Mouse (Mus musculus) Patski (cell line): Measurements from ENCODE around the gene Matn4. TPM values are rescaled to one million over a fixed set of nuclear protein-coding genes. Genes with fewer than 3 reads are reported as not detected.
A peak's percentile ranks its signal among the peaks of the same experiment; 100 is the strongest.

Experiments used
- ATAC-seq: fragments of 100-300 bp; one replicate; pipeline ENCODE4 v1.8.0; 2021
- CTCF ChIA-PET: fragments of 350-600 bp; sonication (Branson Sonifier 250); formaldehyde crosslinking; loops from one replicate; lab custom pipeline; 2022; ENCODE audit warnings: inconsistent platforms; lab: Charles Lee
- POLR2A ChIA-PET: fragments of 350-600 bp; sonication (Branson Sonifier 250); formaldehyde crosslinking; loops from one replicate; lab custom pipeline; 2022; ENCODE audit warnings: antibody characterized with exemption, inconsistent platforms; lab: Charles Lee
- DNase-seq: peaks from one replicate; pipeline ENCODE4 v3.0.0-alpha.2; 2011; ENCODE audit warnings: low read depth, low spot score
- H3K27me3 ChIP-seq: fragments of 371-371 bp; one replicate; pipeline ENCODE4 v1.5.1; 2021
- CTCF ChIP-seq: fragments of 100-300 bp; IDR thresholded peaks from one replicate; pipeline ENCODE4 v1.5.1; 2021
- in situ Hi-C: fragments of 300-500 bp; cut with MboI; formaldehyde crosslinking; loops from 3 replicates; pipeline ENCODE4 v1.11.1; 2018; ENCODE audit warnings: low pct_unique_long_range_greater_than_20kb, mixed read lengths
- polyA plus RNA-seq: library from polyadenylated mRNA; unstranded; gene quantifications from one replicate; pipeline ENCODE4 v1.2.3, GENCODE M21; 2021

The Matn4 gene
- polyA plus RNA-seq, 1 experiment from 2014 or later: 0.10 TPM

DNA sequence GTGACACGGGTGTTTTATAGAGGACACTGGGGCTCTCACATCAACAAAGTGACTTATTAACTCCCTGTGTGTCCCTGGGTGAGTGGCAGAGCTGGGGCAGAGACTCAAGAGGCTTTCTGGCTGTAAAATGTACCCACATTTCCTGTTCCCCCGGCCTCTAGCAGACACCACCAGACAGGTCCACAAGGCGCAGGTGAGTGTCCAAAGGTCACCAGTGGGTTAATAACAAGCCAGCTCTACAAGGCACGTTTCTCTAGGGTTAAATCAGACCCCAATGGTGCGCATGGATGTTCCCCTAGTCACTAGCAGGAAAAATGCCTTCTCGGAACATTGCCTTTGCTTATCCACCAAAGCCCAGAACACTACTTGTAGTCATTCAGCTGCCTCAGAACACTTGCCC is 32.8 kb upstream of the Matn4 start:
- ChIA-PET POLR2A (interaction anchor here (0.6 to 9.4 kb wide), 3 partner anchors 9 to 1448 kb away, joined by 3 to 110 read pairs (median 8); partner anchors contain the start of gene Sys1), CTCF (interaction anchor here (0.8 to 5.2 kb wide), 4 partner anchors 15 to 29 kb away, joined by 3 to 18 read pairs (median 12); partner anchors contain the start of gene Sys1)
- in situ Hi-C loops: no loop called here
- DNase-seq (no peak), ATAC-seq (no peak)
- no peak for TF ChIP-seq CTCF
- H3K27me3 ChIP-seq: no peaks in the 10 kb centered on the region

DNA sequence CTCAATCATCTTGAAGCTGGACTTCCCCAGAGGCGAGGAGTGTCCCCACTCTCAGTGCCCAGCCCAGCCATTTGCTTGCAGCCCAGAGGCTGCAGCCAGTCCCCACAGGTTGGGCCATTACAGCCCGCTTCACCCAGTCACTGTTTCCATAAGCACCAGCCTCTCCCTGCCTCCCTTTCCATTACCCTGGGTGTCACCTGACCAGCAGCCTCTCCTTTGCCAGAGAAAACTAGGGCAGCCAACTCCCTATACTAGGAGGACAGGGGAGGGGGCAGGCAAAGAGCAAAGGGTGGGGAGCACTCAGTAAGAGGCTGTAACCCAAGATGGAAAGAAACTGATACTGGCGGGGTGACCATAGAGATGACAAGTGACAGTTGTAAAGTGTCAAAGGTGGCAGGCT is 32.0 kb upstream of the Matn4 start:
- in situ Hi-C loops: no loop called here
- DNase-seq (no peak), ATAC-seq (no peak)
- TF ChIP-seq CTCF: no peak
- CTCF ChIA-PET: interaction anchor here (2.2 kb wide), 1 partner anchor 19 kb away, joined by 7 read pairs; the partner anchor contains the start of gene Sys1
- no peaks in the 10 kb centered on the region for H3K27me3 ChIP-seq
- POLR2A ChIA-PET: interaction anchor here (9.4 kb wide), 1 partner anchor 17 kb away, joined by 110 read pairs; the partner anchor contains the start of gene Sys1

DNA sequence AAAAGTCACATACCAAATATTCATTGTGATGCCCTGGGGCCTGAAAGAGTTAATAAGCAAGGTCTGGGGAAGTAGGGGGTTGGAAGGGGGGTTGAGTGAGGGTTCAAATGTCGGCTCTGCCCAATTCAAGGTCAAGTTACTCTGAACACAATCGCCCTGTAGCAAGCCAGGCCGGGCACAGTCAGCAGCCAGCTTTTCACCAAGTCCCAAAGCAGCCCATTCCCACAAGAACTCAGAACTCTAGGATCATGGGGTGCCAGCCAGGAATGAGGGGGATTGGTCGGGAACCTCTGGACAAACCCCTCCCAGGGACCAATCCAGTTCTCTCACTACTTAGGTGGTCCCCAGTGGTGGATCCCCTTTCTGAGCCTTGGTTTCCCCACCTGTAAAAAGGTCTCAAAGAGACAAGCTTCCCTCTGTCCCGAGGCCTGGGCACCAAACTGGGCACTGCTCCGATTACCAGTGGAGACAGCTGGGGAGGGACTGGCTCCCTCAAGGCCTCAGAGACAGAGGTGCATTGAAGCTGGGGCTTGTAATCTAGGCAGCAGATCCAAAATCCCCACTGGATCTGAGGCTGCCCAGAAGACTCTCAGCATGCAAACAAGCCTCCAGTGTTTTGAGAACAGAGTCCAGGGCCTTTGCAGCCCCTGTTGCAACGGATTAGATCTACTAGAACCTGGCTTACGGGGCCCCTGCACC is 31.4 kb upstream of the Matn4 start:
- H3K27me3 ChIP-seq: no peaks in the 10 kb centered on the region
- in situ Hi-C loops: no loop called here
- CTCF ChIA-PET: interaction anchor here (2.2 kb wide), 1 partner anchor 20 kb away, joined by 7 read pairs; the partner anchor contains the start of gene Sys1
- ATAC-seq (no peak), DNase-seq (no peak)
- no peak for TF ChIP-seq CTCF
- POLR2A ChIA-PET: interaction anchor here (0.6 to 9.4 kb wide), 3 partner anchors 8 to 18 kb away, joined by 3 to 110 read pairs (median 3); partner anchors contain the start of gene Sys1

DNA sequence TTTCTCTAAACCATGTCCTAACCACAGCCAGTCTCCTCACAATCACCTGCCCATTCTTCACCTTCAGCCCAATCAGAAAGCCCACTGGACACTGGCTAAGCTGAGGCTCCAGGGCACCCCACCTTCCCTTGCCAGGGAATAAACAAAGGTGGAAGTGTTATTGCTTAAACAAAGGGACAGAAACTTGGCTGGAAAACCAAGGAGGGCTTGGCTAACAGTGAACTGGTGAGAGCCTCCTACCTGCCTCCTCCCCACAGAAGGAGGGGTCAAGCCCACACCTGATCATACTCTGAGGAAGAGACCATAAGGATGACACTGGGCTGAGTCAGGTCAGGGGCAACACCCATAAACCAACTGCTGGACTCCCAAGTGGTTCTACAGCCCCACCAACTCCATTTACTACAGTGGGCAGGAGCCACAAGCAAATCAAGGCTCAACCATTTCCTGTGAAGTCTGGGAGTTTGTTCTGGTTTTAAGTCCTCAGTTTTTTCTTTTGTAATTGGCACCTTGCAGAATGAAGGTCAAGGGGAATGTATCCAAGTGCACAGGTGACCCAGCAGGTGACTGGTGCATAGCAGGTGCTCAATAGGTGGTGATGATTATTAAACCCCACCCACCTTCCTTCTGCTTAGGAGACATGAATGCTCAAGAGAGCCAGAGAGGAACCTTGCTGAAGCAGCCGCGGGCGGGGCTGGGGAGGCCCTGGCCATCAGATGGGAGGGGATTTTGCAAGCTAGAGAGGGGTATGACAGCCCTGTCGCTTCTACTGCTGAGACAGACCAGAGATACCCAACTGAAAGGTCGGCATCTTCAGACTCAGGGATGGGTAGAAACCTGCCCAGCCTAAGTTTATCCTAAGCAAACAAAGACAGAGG is 30.5 kb upstream of the Matn4 start:
- TF ChIP-seq CTCF: no peak
- no peak for ATAC-seq

DNA sequence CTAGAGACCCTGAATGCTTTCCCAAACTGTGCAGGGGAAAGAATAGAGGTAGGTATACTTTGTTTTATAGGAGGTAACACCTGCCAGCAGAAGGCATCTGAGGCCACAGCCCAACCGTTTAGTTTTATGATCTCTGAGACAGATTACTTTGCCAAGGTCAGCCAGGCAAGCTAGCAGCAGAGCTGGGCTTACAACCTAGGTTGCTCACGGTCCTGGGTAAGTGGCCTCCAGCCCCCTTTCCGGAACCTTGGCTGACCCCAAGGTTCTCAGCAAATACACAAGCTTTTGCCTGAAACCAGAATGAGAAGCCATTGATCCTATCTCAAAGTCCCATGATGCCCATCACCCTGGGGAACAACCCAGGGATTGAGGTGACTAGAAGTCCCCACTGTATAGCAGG is 29.7 kb upstream of the Matn4 start:
- no peak for TF ChIP-seq CTCF
- ATAC-seq: no peak
- DNase-seq: no peak
- in situ Hi-C loops: no loop called here
- ChIA-PET POLR2A (interaction anchor here (5.3 to 5.8 kb wide), 2 partner anchors 7 to 20 kb away, joined by 36 to 48 read pairs; partner anchors contain the start of gene Sys1), CTCF (interaction anchor here (2.2 kb wide), 1 partner anchor 22 kb away, joined by 7 read pairs; the partner anchor contains the start of gene Sys1)
- no peaks in the 10 kb centered on the region for H3K27me3 ChIP-seq

More for the DNA sequence above, 30.5 kb upstream of the Matn4 start:
- H3K27me3 ChIP-seq: no peaks in the 10 kb centered on the region
- in situ Hi-C loops: no loop called here
- CTCF ChIA-PET: interaction anchor here (2.2 kb wide), 1 partner anchor 21 kb away, joined by 7 read pairs; the partner anchor contains the start of gene Sys1
- POLR2A ChIA-PET: interaction anchor here (0.6 to 5.3 kb wide), 2 partner anchors 12 to 19 kb away, joined by 3 to 48 read pairs; partner anchors contain the start of gene Sys1
- no peak for DNase-seq

DNA sequence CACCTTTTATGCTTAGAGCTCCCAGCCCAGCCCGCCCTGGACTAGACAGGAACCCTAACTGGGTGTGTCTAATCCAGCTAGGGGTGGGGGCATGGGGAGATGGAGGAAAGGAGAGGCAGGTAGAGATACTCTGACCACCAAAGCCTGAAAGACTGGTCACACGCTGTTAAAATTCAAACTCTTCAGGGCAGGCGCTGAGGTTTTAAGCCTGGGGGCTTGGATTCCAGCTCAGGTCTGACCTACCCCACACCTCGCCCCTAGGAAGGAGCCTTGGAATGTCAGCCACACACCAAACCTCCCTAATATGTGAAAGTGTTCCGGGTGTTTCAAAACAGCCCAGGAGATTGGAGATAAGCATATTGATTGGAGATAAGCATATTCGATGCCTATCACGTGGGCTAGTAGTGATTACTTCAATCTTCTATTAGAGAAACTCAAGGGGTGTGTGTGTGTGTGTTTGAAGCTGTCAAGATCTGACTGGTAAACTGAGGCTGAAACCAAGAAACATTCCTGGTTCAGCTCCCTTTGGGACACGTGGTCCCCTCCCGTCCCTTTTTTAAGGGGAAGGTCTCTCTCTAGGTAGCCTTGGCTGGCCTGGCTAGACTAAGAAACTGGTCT is 28.4 kb upstream of the Matn4 start:
- no peak for DNase-seq
- in situ Hi-C loops: no loop called here
- CTCF ChIA-PET: interaction anchor here (1.1 to 1.4 kb wide), 4 partner anchors 16 to 84 kb away, joined by 3 to 11 read pairs (median 4); partner anchors contain the start of gene Sys1
- no peak for ATAC-seq
- POLR2A ChIA-PET: interaction anchor here (0.6 to 5.8 kb wide), 4 partner anchors 9 to 66 kb away, joined by 3 to 48 read pairs (median 20); partner anchors contain the start of gene Sys1
- H3K27me3 ChIP-seq: no peaks in the 10 kb centered on the region
- no peak for TF ChIP-seq CTCF

DNA sequence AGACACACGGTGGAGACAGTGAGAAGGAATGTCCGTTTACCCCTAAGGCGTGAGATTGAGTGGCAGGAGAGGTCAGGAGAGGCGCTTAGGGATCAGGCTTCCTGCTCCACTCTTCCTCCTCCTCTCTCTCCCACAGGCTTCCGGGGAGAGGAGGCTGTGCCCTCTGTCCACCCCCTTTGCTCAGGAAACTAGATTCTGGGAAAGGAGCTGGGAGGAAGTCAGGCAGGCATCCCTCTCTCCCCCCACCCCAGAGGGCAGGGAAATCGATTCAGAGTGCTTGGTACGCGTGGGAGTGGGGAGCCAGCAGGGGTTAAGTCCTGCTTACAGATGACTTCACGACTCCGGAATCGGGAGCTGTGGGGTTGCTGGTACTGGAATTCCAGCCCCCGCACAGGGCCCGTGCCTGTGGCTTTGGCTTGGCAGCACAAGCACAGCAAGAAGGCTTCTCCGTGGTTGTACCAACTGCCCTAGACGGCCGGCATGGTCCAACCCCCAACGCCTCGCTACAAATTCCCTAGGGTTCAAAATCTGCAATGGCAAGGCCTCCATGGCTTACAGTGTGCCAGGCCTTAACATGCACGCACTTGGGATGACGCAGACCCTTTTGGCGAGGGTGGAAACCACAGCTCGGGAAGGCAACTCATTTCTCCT is 27.7 kb upstream of the Matn4 start:
- in situ Hi-C loops: no loop called here
- peak; percentile 89 for DNase-seq

DNA sequence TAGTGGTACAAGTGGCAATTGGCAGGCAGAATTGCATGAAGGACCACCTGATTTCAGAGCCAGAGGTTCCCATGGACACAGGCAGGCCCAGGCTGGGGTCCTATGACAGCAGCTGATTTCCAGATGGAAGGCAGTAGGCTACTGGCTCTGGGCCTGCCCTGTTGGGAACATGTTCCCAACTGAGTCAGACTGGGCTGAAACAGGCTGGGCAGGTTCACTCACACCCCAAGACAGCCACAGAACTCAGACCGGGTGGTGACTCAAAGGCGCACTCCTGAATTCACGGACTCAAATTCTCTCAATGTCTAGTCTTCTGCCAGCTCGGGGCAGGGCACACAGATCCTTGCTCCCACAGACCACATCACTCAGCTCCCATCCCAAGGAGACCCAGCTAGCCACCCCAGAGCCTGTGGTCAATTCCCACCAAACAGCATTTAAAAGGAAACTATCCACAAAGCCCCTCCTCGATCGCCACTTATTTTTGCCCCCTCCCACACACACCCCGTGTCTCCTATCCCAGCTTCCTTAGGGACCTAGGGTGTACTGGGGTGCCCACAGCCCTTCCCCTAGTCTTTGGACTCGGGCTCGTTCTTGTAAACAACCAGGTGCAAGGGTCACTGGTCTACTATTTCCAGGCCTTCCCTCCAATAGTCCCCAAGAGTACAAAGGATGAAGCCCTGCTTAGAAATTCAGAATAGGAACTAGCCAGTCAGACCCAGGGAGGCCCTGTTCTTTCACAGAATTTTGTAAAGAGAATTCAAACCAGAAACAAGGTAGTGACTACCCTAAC is 26.9 kb upstream of the Matn4 start:
- ChIA-PET POLR2A (interaction anchor here (1.0 to 5.8 kb wide), 4 partner anchors 9 to 68 kb away, joined by 3 to 48 read pairs (median 20); partner anchors contain the start of gene Sys1), CTCF (interaction anchor here (1.5 kb wide), 1 partner anchor 25 kb away, joined by 4 read pairs; the partner anchor contains the start of gene Sys1)
- no peak for TF ChIP-seq CTCF
- in situ Hi-C loops: no loop called here
- no peaks in the 10 kb centered on the region for H3K27me3 ChIP-seq
- ATAC-seq (no peak), DNase-seq (no peak)

More for the DNA sequence above, 27.7 kb upstream of the Matn4 start:
- ATAC-seq: peak; percentile 80
- H3K27me3 ChIP-seq: no peaks in the 10 kb centered on the region
- ChIA-PET CTCF (interaction anchor here (1.1 to 1.5 kb wide), 5 partner anchors 15 to 85 kb away, joined by 3 to 11 read pairs (median 4); partner anchors contain the start of gene Sys1), POLR2A (interaction anchor here (1.0 to 5.8 kb wide), 3 partner anchors 9 to 67 kb away, joined by 3 to 48 read pairs (median 36); partner anchors contain the start of gene Sys1)
- no peak for TF ChIP-seq CTCF
